Mouse (Mus musculus) thymus, adult 18-20 months (tissue): ENCODE results near the gene Kmt2e.

Source experiments
- DNase-seq, 2 experiments: peaks; one replicate each; pipeline ENCODE4 v3.0.0; 2022; ENCODE audit warnings: mixed read lengths in 2 of 2

Kmt2e gene

DNA sequence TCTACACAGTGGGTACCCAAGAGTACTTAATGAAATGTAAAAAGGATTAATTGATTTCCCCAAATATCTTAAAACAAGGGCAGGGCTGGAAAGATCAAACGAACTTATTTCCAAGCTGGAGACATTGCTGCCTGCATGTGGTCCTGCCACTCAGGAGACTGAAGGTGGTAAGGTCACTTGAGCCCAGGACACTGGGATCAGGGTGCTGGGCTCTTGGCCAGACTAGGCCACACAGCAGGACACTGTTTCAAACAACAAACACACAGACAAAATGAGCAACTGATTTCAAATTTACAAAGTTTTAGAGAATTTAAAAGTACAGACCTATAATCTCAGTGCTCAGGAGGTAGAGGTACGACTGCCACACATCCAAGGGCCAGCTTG lies 23.5 kb upstream of the Kmt2e start:
- DNase-seq = no peak

DNA sequence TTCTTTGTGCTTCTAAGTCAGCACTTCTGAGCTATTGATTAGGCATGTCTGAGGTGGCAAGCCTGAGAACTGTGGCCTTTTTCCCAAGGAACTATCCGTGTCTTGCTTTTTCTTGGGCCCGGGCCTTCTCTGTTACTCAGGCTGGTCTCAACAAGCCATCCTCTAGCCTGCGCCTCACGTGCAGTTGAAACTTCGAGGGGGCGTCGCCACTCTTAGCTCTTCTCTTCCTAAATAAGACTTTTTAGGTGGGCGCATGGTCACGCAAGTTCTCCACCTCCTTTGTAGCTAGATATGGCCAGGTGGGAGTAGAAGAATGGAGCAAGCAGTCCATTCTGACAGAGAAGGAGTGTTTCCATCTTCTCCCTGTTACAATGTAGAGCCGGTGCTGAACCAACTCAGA lies 22.6 kb upstream of the Kmt2e start:
- DNase-seq = no peak

DNA sequence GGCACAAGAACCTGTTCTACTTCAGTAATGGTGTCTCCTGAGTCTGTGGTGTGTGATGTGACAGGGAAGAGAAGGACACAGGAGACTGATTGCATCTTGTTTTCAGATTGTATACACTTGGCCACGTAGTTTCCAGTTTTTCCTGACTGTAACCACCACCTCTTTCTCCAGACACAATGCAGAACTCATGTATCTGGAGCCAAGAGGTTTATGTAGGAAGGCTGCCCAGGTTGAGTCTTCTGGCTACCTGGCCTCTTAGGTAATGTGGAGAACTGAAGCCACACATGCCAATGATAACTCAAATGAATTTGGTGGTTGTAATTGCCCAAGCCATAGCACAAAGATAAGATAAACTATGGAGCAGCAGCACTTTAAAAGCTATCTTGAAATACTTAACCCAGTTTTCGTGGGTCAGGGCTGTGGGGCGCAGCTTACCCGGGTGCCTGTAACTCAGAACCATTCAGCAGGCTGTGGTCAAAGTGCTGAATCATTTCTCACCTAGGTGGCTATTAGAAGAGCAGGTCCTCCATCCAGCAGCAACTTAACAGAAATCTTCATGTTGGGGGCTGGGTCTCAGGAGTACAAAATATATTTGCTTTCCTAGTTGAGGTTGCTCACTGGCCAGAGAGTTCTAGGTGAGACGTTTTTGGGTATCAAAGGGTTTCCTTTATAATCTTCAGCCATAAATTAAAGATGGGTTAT lies 21.8 kb upstream of the Kmt2e start:
- DNase-seq = no peak

DNA sequence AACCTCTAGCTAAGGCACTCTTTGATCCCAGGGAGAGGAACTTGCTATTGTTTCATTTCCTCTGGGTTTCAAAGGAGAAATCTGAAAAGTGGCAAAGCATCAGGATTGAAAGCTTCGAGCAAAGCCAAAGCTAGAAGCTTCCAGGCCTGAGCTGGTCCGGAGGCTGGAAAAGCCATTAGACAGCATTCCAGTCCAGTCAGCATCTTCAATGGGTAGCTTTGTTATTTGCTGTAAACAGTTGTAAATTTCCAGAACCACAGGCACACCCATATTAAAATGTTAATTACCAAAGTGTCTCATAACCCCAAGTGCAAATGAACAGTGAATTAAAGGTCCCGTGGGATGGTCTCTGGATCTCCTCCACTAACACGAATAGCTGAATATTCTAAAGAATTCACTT lies 21.2 kb upstream of the Kmt2e start:
- DNase-seq = no peak

DNA sequence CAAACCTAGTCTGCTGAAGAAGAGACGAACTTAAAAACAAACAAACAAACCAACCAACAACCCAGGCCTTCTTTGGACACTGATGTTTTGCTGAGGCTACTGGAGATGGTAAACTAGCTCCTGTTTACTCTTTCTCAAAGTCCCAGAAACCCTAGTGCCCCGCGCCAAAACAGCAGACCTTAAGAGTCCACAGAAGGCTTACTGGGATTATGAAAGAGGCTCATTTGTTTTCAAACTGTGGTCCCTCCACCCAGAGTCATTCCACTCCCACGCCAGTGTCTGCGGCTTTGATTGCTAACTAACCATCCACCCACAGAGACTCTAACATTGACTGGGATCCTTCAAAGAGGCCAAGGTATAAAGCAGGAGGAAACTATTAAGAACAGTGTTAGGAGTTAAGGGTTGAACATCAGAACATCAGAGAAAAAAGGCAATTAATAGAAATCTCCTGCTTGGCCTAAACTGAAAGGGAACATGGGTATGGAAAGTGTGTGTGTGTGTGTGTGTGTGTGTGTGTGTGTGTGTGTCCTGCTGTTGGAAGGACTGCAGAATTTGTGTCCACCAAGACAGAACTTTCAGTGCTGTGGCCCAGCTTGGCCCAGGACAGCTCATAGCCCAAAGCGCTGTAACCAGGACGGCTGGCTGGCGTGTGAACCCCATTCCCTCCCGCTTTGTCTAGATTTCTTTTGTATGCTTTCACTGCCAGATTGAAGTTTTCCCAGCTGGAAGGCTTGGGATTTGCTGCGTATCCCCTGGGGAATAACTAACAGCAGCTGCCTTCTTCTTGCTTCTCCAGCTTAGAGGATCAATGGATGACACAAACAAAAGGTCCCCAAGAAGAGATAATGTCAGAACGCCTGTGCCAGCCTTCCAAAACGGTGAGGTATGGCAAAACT lies 20.4 kb upstream of the Kmt2e start:
- DNase-seq = no peak

DNA sequence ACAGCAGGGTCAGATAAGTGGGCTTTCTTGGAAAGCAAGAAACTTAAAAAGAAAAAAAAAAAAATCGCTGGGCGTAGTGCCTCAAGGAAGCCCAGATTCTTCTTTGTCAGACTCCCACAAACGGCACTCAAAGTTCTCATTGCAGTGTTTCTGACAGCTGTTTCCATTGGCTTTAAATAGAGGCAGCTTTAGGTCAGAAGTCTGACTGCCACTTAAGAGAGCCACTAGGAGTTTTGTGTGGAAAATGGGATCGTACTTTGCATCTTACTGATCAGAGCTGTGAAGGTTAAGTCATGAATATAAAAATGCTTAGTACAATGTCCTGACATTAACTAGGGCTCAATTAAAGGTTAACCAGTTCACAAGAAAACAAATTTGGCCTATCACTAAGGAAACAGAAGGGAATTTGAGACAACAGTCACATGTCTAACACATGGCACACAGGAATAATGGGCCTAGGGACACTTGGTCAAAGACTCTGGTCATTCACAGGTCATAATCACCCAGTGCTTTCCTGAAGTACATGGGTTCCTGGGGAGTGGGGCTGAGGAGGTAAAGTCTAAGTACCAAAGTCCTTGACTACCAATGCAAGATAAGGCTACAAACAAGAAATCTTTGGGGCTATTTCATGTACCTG lies 19.6 kb upstream of the Kmt2e start:
- no peak for DNase-seq

DNA sequence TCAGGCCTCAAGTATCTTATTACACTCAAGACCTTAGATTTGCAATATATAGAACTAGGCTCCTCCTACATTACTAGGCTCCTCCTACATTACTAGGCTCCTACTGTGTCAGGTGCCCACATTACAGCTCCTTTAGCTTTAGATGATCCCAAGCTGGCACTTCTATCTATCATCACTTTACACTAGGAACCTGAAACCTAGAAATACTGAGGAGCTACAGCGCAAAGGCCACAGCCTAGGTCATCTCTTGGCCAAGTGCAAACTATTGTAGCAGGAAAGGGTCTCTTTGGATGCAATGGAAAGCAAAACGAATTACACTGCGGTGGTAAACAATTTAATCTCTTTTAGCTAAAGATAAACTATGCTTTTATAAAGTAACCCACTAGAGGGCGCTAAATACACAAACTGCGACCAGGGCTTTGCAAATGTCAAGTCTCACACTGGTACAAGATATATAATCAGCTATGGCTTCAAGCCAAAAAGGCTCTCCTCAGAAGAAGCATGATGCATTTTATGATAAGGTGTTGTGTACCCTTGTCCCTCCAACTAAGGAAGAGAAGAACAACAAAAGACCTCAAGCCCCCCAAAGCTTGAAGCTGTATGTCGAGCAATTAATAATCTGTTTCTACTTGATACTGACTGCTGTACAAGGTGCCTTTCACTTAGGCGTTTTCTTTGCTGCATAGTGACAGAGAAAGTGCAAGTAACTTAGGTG lies 18.5 kb upstream of the Kmt2e start:
- no peak for DNase-seq

DNA sequence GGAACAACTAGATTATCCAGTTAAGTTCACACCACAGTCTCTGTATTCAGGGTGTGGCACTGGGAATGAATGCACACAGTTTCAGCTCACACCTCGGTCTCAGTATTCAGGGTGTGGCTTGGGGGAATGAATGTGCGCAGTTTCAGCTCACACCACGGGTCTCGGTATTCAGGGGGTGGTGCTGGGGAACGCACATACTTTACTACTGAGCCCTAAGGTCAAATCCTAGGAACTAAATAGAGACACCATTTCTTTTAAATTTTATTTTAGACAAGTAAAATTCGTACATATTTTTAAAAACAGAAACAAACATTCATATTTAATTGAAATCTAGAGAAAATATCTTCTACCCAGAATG lies 18.0 kb upstream of the Kmt2e start:
- no peak for DNase-seq

DNA sequence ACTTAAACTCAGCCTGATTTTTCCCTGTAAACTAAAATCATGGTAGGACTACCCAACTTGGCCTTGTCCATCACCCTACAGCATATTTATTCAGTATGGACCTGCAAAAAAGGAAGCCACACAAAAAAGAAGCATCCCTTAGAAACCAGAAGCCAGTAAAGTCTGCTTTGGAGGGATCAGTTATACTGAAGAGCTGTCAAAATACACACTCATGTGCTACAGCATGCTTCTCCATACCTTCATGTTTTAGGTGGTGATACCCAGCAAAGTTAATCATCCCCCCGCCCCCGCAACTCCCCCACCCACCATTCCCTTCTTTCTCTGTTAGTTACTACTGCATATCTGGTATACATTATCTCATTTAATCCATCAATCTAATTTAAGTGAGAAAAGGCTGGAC lies 16.5 kb upstream of the Kmt2e start:
- no peak for DNase-seq

DNA sequence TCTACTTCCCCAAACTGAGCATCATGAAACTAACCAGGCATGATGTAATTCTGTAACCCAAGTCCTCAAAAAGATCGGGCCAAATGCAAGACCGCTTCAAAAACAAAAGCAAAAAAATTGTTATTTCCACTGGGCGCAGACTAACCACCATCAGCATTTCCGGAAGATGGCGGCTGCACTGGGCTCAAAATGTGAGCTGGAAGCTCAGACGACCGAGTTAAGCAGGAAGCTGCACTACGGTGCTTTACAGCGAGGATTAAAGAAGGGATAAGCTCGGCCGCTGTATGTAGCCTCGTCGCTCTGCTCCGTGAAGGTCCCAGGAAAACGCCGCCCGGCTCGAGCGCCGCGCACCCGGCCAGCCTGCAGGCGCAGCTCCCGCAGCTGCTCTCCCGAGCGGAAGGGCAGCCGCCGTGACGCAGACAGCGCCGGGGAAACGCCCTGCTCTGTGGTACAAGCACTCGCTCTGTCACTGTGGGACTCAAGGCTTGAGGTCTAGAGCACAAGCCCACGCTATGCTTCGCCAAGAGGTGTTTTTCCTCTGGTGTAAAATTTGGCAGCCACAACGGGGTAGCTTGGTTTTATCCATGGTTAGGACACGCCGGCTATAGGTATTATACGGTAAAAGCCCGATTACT lies 16.0 kb upstream of the Kmt2e start:
- peak; percentile 80 to 87 for DNase-seq

DNA sequence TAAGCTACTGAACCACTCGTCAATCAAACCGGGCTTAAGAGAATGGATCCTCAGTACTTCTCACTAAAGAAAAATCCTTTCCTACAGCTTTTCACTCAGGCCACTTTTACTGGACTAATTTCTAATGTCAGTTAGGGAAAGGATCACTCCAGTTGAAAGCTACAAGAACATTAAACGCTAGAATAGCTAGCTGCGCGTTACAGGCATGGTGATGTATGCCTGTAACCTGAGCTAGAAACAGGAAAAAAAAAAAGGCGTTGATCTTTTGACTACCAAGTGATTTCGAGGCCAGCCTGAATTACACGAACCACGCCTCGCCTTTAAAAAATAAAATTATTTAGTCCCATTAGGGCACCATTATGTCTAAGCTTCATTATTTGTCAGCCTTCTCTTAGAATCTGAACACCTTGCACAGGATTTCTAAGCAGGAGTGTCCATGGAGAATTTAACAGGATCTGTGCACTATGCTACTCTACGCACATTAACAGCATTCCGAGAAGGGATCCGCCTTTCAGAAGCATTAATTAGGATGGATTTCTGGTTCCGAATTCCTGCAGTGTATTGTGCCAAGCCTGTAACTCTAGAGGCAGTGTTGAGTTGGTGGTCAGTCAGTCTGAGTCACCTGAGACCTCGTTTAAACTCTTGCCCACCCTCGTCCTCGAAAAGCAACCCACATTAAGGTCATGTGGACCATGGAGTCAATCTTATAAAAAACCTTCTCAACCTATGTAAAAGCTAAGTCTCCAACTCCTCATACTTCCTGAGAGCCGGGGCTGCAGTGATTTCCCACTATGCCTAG lies 15.2 kb upstream of the Kmt2e start:
- DNase-seq = no peak

DNA sequence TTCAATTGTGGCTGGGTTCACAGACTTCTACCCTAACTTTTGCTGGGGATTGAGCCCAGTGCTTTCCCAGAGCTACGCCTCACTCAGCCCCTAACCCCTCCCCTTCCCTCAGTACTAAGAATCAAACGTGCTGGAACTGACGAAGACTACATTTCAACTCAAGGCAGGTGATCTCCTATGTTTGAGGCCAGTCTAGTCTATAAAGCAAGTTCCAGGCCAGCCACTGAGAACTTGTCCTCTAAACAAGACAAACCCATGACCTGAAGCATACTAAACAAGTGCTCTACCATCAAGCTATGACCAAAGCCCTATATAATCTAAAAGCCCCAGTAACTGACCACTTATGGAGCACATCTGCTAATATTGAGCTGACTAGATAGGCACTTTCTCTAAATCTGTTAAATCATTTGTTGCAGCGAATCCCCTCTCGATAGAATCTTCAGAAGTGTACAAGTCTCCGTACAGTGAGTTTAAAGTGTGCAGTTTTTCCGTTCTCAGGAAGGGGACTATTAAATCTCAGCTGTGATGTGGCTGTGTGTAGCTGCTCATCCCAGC lies 14.5 kb upstream of the Kmt2e start:
- no peak for DNase-seq

DNA sequence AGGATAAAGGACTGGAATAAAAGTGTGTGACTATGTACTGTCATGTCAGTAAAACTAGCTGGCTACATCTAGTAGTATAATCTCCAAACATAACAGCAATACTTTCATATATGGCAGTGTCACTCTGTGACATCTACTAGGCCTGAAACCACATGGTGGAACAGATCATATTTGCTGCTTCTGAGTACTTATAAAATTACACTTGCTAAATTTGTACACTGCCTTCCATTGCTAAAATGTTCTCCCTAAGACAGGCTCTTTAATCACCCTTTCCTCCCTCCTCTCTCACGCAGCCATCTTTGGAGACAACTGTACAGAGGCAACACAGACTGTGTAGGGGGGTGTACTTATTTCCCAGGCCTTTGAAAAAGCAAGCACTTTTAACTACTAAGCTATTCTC lies 13.8 kb upstream of the Kmt2e start:
- DNase-seq = no peak

DNA sequence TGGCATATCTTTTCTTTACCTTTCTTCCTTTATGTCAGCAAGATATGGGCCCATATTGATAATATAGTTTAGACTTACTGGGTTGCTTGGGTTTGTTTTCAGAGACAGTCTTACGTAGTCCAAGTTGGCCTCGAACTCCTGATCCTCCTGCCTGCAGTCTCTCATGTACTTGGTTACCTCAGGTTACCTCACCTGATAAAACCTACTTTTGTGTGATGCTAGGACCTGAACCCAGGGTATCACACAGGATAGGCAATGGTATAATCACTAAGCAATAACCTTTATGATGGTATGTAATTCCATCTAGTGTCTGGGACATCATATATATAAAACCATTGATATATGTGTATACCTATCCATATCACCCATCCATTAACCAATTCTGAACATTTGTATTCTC lies 12.8 kb upstream of the Kmt2e start:
- DNase-seq = no peak

DNA sequence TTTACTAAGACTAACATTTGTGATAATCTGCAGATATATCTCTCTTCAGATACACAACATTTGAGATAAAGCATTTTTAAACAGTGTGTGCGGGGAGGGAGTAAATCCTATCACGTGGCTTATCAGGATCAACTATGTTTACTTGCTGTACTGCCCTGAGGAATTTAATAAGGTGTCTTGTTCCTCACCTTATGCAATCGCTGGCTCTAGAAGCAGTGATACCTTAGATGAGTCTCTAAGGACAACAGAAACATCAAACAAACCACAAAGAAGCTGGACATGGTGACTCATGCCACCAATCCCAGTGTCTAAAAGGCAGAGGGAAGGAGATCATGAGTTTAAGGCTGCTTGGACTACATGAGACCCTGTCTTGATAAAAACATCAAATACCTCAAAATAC lies 11.2 kb upstream of the Kmt2e start:
- DNase-seq = no peak

DNA sequence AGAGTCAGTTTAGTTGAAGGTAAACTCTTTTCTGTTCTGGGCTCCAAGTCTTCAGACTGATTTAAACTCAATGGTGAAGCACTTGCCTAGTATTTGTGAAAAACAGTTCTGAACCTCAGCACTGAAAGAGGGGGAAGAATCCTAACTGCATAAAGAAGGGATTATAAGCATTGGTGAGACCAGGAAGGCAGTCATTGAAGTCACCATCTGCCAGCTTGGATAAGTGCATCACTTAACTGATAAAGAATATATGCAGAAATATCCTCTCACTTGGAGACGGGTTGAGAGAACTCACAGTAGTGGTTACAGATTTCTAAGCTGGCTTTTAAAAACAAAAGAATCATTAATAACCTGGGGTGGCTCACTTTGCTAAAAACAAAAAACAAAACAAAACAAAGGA lies 6.7 kb upstream of the Kmt2e start:
- no peak for DNase-seq

DNA sequence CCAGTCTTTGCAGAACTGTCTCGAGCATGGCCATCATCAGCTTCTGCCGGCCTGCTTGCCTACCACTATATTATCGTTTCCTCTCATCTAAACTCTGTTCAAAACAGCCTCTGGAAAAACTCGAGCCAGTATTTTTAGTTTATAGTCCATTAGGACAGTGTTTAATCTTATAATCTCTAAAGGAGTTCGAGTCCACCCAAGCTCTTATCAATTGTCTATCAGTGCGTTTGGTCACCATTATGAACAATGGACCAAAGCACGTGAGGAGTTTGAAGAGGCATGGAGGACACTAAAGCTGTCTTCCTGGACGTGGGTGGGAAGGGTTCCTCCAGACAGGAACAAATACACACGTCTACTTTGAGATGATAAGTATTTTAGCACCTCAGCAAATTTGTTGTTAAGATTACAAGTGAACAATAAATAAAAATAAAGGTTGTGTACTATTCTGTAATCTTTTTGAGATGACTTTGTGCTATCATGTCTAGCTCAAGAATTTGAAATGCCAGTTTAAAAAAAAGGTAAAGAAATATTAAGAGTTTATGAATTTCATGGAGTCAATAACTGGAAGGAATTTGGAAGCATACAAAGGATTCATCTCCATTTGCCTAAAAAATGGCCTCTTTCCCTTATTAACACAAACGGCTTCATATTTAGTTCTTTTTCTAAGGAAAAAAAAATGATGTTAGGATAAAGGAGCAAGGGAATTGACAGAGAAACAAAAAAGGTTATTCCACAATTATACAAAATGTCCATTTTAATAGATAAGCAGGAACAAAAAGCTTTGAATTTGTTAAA lies 3.0 kb upstream of the Kmt2e start:
- DNase-seq = no peak

DNA sequence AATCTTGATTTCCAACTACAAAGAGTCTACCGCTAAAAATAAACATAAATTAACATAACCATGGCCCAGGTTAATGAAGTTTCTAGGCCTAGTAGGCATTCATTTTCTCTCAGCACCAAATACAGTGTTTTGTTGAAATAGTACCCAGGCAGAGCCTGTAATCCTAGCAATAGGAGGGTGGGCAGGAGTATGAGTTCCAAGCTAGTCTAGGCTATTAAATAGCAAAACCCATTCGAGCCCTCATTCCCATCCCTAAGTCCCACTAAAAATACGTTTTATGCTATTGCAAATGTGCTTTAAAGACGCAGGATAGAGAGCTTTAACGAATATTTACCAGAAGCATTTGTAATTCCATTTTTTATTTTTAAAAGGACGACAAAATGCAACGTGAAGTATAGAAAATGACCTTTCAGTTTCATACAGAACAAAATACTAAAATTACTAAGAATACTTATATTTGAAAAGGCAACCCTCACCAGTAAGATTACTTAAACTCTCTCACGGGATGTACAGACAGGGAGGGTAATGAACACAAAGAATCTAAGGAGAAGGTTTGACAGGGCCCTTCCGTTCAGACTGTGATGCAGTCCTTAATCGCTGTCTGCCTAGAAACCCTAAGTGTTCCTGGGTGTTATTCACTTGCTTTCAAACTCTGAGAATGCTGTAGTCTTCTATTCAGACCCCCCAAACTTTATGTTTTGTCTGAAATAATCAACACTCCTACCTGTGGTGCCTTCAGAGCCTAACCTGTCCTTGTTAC lies 2.1 kb upstream of the Kmt2e start:
- no peak for DNase-seq

DNA sequence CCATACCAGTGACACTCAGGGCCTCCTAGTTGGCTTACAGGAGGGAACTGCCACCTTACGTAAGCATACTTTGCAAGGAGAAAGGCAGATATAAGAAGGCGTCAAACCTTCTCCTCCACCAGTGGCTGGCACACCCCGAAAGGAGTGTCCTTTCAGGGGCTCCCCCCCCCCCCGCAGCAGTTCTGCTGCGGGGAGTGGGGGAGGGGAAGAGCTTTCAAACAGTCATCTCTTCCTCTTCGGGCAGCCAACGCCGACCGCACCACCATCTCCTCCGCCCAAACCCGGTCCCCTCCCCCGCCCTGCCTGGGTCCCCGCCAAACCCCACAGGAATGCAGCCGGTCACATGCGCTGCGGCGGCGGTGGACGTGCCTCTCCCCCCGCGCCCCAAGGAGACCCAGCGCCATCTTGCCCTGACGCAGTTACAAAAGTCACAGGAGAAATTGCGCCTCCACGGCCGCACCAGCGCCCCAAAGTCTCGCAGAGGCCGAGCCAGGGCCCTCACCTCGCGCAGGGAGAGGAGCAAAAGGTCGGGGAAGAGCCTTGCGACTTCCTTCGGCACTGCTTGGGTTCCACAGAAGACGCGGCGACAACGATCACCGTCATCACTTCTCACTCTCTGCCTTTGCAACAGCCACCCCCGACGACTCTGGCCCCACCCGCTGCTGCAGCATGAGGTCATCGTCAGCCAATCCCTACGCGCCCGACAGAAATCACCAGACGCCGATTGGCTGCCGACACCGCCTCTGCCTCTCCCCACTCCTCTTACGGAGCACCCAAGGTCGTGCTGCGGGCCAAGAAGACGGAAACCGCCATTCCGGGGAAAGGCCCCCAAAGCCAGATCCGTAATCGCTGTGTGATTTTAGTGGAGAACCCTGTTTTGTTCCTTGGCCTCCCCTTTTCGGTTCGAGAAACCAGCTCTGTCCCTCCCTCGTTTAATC lies 1.3 kb upstream of the Kmt2e start:
- DNase-seq = peak; percentile 98 to 99
